Mouse (Mus musculus) spleen, adult 2 months (tissue): ENCODE measurements around the gene Ttc38. TPM values are rescaled to one million over a fixed set of nuclear protein-coding genes. Genes with fewer than 3 reads are reported as not detected.

Experiments used
- DNase-seq, 2 experiments: peaks; one replicate each; pipeline versions ENCODE4 v3.0.0 to v3.0.0-alpha.2; 2012 to 2021; ENCODE audit warnings: low spot score in 2 of 2, low read depth in 1 of 2
- H3K27ac ChIP-seq: fragments of 200-500 bp; 2 replicates; pipeline ENCODE4 v1.5.1; 2012; ENCODE audit warnings: low read length, inconsistent platforms; ENCODE audit not compliant: insufficient read depth
- H3K27me3 ChIP-seq: fragments of 200-500 bp; 2 replicates; pipeline ENCODE4 v1.6.1; 2012; ENCODE audit warnings: mild to moderate bottlenecking, moderate library complexity, low read length, inconsistent platforms; ENCODE audit not compliant: control insufficient read depth, insufficient read depth
- H3K36me3 ChIP-seq: fragments of 200-500 bp; 2 replicates; pipeline ENCODE4 v1.6.1; 2012; ENCODE audit warnings: mild to moderate bottlenecking, low read length, inconsistent platforms; ENCODE audit not compliant: control insufficient read depth, insufficient read depth
- H3K4me1 ChIP-seq: fragments of 200-500 bp; 2 replicates; pipeline ENCODE4 v1.6.1; 2011; ENCODE audit warnings: inconsistent platforms; ENCODE audit not compliant: control insufficient read depth, insufficient read depth, insufficient read length
- H3K4me3 ChIP-seq: fragments of 200-500 bp; 2 replicates; pipeline ENCODE4 v1.5.1; 2011; ENCODE audit warnings: mild to moderate bottlenecking, inconsistent platforms; ENCODE audit not compliant: insufficient read depth, insufficient read length; ENCODE audit errors: extremely low read depth
- CTCF ChIP-seq: fragments of 200-500 bp; IDR thresholded peaks from 2 replicates; pipeline ENCODE4 v1.5.1; 2011; ENCODE audit warnings: mild to moderate bottlenecking, inconsistent platforms; ENCODE audit not compliant: insufficient read depth, insufficient read length, insufficient replicate concordance; ENCODE audit errors: extremely low read depth
- POLR2A ChIP-seq: fragments of 200-500 bp; IDR thresholded peaks from 2 replicates; pipeline ENCODE4 v1.6.1; 2011; ENCODE audit warnings: low read depth, low read length, inconsistent platforms
- WGBS: fragments of 180-500 bp; shearing (Covaris S2); methylation state at CpG from one replicate; pipeline ENCODE4 v1.1.7; 2018; 5-methylcytosine and 5-hydroxymethylcytosine counted together
- polyA plus RNA-seq: library from polyadenylated mRNA; depleted of rRNA; stranded (reverse); fragments of >200 nt; gene quantifications from 2 replicates; pipeline ENCODE4 v1.2.3, GENCODE M21; 2012

Gene Ttc38
- polyA plus RNA-seq, 1 experiment = 4.9 TPM

- no peak for DNase-seq
- Histone ChIP-seq H3K4me3 (no peak overlapping the region), H3K36me3 (peaks cover 4% of the 10 kb centered on the region; the same call in 1 of the 2 replicates), H3K4me1 (peaks cover 4% of the 10 kb centered on the region; the same call in 1 of the 2 replicates), H3K27ac (no peak overlapping the region), H3K27me3 (no peaks in the 10 kb centered on the region)
- TF ChIP-seq CTCF (no peak), POLR2A (no peak)
- WGBS = 88% methylated on average over 8 of the region's 8 CpGs
Measured at GRCm38 (mm10) chr15:85808434-85808833, 23.7 kb upstream of the Ttc38 start.

- Histone ChIP-seq H3K27ac (no peak overlapping the region), H3K27me3 (no peaks in the 10 kb centered on the region), H3K4me3 (no peak overlapping the region), H3K4me1 (peaks cover 4% of the 10 kb centered on the region; the same call in 1 of the 2 replicates), H3K36me3 (peaks cover 4% of the 10 kb centered on the region; the same call in 1 of the 2 replicates)
- no peak for DNase-seq
- WGBS = 77% methylated on average over 12 of the region's 12 CpGs
- TF ChIP-seq POLR2A = no peak
- no peak for TF ChIP-seq CTCF
Measured at GRCm38 (mm10) chr15:85809091-85809490, 23.0 kb upstream of the Ttc38 start.

GRCm38 (mm10) chr15:85810462-85810805 lies 21.7 kb upstream of the Ttc38 start:
- Histone ChIP-seq H3K4me3 (no peak overlapping the region), H3K36me3 (peaks cover 4% of the 10 kb centered on the region; the same call in 1 of the 2 replicates), H3K27ac (no peak overlapping the region), H3K4me1 (peaks cover 4% of the 10 kb centered on the region; the same call in 1 of the 2 replicates), H3K27me3 (no peaks in the 10 kb centered on the region)
- WGBS = 78% methylated on average over 5 of the region's 5 CpGs
- DNase-seq = no peak
- no peak for TF ChIP-seq CTCF
- no peak for TF ChIP-seq POLR2A

- WGBS = 3% methylated on average over 36 of the region's 36 CpGs
- Histone ChIP-seq H3K27ac (peak overlapping the region; percentile 72), H3K4me3 (peak overlapping the region; percentile 83), H3K4me1 (peaks cover 4% of the 10 kb centered on the region; the same call in 1 of the 2 replicates), H3K27me3 (no peaks in the 10 kb centered on the region), H3K36me3 (peaks cover 4% of the 10 kb centered on the region; the same call in 1 of the 2 replicates)
- DNase-seq = peak in 1 of 2 experiments; percentile 42
- TF ChIP-seq POLR2A = no peak
- TF ChIP-seq CTCF = peak; percentile 3; the same call in 1 of the 2 replicates
Measured at GRCm38 (mm10) chr15:85810806-85811521, 21.1 kb upstream of the Ttc38 start.

- TF ChIP-seq POLR2A (peak; percentile 76), CTCF (no peak)
- WGBS = 3% methylated on average over 36 of the region's 36 CpGs
- DNase-seq = peak; percentile 87 to 98
- peak within 1 kb of the TSS; percentile 78 for H3K27ac ChIP-seq
- peak within 1 kb of the TSS; percentile 83 for H3K4me3 ChIP-seq
- peaks cover 4% of the 10 kb centered on the region; the same call in 1 of the 2 replicates for H3K36me3 ChIP-seq
- no peaks in the 10 kb centered on the region for H3K27me3 ChIP-seq
- peaks cover 4% of the 10 kb centered on the region; the same call in 1 of the 2 replicates for H3K4me1 ChIP-seq
Measured at GRCm38 (mm10) chr15:85811535-85812277, 20.4 kb upstream of the Ttc38 start, which contains the start of gene Cdpf1. Gene Cdpf1, minus strand, starts transcription at chr15:85811697.

GRCm38 (mm10) chr15:85813428-85813827 lies 18.7 kb upstream of the Ttc38 start:
- no peak for DNase-seq
- H3K27me3 ChIP-seq = no peaks in the 10 kb centered on the region
- WGBS = 81% methylated on average over 10 of the region's 10 CpGs

More at GRCm38 (mm10) chr15:85813428-85813827, 18.7 kb upstream of the Ttc38 start:
- Histone ChIP-seq H3K4me3 (no peak overlapping the region), H3K36me3 (no peaks in the 10 kb centered on the region), H3K27ac (no peak overlapping the region), H3K4me1 (peaks cover 4% of the 10 kb centered on the region; the same call in 1 of the 2 replicates)
- TF ChIP-seq CTCF (no peak), POLR2A (no peak)
